Mouse (Mus musculus) C2C12 (cell line): ENCODE measurements around the gene Fancc.

Experiments used
- CEBPB ChIP-seq: IDR thresholded peaks from one replicate; pipeline ENCODE4 v1.6.1; 2011; ENCODE audit warnings: low read depth, mild to moderate bottlenecking, control low read depth, moderate library complexity
- CTCF ChIP-seq: IDR thresholded peaks from one replicate; pipeline ENCODE4 v1.5.1; 2011; ENCODE audit not compliant: control insufficient read depth, insufficient read depth, insufficient read length
- MAX ChIP-seq: IDR thresholded peaks from one replicate; pipeline ENCODE4 v1.6.1; 2011; ENCODE audit warnings: mild to moderate bottlenecking, control low read depth
- MYOD1 ChIP-seq: IDR thresholded peaks from one replicate; pipeline ENCODE4 v1.6.1; 2011; ENCODE audit warnings: low read depth; ENCODE audit not compliant: control insufficient read depth, insufficient read length
- MYOG ChIP-seq: IDR thresholded peaks from one replicate; pipeline ENCODE4 v1.6.1; 2011; ENCODE audit not compliant: control insufficient read depth, insufficient read length; ENCODE audit errors: extremely low read depth

GRCm38 (mm10) chr13:63278141-63278631 lies 218.9 kb downstream of the Fancc start:
- TF ChIP-seq MYOD1, result no peak
- no peak for TF ChIP-seq CTCF
- no peak for TF ChIP-seq MAX
- no peak for TF ChIP-seq CEBPB
- TF ChIP-seq MYOG, result no peak
